In genomic region chr8:107380734-107381133, GRCm38 (mm10) we compare ENCODE assay signal across 21 mouse cellular contexts.
"Had no signal": no experiment of that assay in that cellular context is flagged by ENCODE, and none has a peak within 500 bp of the region (broad histone marks: within the 10 kb centered on the region; RNA-seq: fewer than 3 reads in every experiment).

No protein-coding gene starts in this region.

- H3K27me3 ChIP-seq: heart, embryonic 12.5 days; hindbrain, embryonic 13.5 days; hindbrain, embryonic 15.5 days; kidney, embryonic 15.5 days; liver, embryonic 13.5 days had no signal

- H3K4me3 ChIP-seq: heart, embryonic 12.5 days; hindbrain, embryonic 13.5 days; hindbrain, embryonic 15.5 days; kidney, embryonic 15.5 days; layer of hippocampus, adult 2 months; left cerebral cortex, adult 2 months; limb, embryonic 10.5 days; limb, embryonic 12.5 days; liver, embryonic 13.5 days had no signal

- H3K27ac ChIP-seq: hindbrain, embryonic 13.5 days; hindbrain, embryonic 15.5 days; hindbrain, postnatal 0 days; kidney, embryonic 15.5 days; kidney, postnatal 0 days; layer of hippocampus, adult 2 months; left cerebral cortex, adult 2 months; limb, embryonic 10.5 days; limb, embryonic 12.5 days; liver, embryonic 13.5 days had no signal

- H3K9me3 ChIP-seq: heart, embryonic 12.5 days; hindbrain, embryonic 13.5 days; hindbrain, embryonic 15.5 days; kidney, embryonic 15.5 days; limb, embryonic 10.5 days; limb, embryonic 12.5 days; liver, embryonic 13.5 days had no signal

- H3K4me1 ChIP-seq: hindbrain, embryonic 13.5 days; hindbrain, embryonic 15.5 days; kidney, embryonic 15.5 days; limb, embryonic 10.5 days; limb, embryonic 12.5 days; liver, embryonic 13.5 days had no signal

- DNase-seq: gastrocnemius, postnatal 14 days; gastrocnemius, postnatal 36 days; heart, adult 18-20 months; heart, postnatal 10 days; kidney, adult 11 months; kidney, adult 2 months; kidney, adult 9 months; kidney, postnatal 14 days; kidney, postnatal 36 days; liver; liver, embryonic 13.5 days had no signal
